Mouse (Mus musculus) left cerebral cortex, adult 9 months (tissue): ENCODE data around the gene Rnaseh2c.

ENCODE experiments used
- DNase-seq, 2 experiments: peaks; one replicate each; pipeline ENCODE4 v3.0.0; 2022; ENCODE audit warnings: low spot score in 2 of 2

Gene Rnaseh2c

GRCm38 (mm10) chr19:5601752-5602541 is at the start of gene Rnaseh2c:
TSS of gene Rnaseh2c (plus strand) at chr19:5601873.
- peak; percentile 53 to 82 for DNase-seq

- DNase-seq, result no peak
Measured at GRCm38 (mm10) chr19:5553802-5554201, 47.9 kb upstream of the Rnaseh2c start.

DNA sequence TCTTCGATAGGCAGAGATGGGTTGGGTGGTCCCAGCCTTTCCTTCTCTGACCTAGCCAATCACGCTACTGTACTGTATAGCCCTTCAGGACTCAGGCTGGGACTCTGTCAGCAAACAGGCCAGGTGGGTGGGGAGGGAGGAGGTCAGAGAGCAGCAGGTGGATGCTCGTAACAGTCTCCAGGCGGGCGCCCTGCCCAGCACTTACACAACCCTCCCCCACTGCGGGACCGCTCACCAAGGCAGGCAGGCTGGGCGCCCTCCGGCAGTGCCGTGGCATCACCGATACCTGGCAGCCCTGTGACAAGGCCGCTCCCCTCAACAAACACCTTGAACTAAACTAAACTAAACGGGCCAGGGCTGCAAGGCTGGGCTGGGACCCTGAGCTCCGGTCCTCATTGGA is 47.5 kb upstream of the Rnaseh2c start:
- DNase-seq, result no peak

DNA sequence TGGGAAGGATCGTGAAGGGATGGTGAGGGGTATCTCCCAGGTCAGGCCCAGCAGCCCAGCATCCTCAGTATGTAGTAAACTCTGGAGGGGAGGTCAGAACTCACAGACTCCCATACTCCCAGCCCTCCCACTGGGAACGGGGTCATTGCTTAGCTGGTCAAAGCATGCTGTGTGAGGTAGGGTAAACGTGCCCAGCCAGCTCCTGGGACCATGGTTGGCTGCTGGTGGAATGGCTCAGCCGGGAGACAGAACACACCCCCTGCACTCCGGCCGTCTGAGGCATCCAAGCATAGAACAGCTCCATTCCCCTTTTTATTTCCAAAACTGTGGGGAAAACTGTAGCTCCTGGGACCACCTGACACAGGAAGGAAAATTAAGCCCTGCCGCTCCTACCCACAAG is 43.5 kb upstream of the Rnaseh2c start:
- DNase-seq, result no peak

DNA sequence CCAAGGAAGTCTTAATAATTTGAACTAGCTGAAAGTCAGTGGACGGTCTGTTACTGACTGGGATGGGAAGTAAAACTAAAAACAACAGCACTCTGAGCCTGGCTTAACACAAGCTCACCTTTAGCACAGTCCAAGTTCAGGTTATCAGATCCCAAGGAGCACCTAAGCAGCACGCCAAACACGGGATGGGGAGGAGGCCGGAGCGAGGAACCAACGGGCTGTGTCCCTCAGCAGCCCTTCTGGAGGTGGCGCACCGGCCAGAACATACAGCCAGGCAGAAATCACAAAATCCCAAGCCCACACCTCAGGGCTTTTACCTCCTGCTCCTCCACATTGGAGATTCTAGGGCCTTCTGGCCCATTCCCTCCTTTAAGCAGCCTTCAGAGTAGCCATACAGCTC is 42.9 kb upstream of the Rnaseh2c start:
- DNase-seq, result no peak

DNA sequence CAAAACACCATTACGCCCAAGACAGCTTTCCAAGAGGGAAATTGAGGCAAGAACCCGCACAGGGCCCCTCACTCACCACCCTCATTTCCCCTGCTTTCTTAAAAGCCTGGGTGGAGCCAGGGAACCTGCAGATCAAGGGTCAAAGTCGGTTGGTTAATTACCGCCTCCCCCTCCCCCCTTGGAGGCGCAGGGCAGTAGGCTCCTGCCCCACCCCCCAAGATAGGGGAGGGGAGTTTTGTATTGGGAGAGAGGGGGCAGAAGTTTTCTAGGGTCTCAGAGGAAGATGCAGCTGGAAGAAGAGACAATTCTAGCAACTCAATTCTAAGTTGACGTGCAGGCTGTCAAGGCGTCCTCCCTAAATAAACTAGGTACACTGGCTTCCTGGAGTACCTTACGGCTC is 42.4 kb upstream of the Rnaseh2c start:
- no peak for DNase-seq

- DNase-seq, result no peak
Measured at GRCm38 (mm10) chr19:5559631-5560456, 41.8 kb upstream of the Rnaseh2c start.

DNA sequence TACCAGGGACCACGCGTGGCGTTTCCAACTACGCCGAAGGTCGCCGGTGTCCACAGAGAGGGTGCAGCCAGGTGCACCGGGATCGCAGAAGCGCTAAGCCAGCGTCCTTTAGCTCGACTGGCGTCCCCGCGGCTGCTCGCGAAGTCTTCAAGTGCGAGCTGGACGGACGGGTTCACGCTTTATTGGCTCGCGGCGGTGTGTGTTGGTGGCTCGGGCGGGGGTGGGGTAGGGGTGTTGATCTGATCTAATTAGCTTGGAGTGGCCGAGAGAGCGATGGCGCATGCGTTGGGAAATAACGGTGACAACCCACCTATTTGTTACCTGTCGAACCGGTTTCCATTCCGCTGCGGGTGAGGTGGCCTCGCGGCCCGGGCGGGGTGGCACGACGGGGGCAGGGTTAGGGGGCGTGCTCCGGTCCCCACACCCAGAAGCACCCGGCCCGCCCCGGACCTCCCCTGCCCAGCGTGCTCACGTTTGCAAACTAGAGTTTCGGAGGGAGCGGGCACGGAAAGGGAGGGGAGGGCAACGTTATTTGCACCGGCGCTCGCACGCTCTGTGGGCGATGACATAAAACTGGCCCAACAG is 41.1 kb upstream of the Rnaseh2c start, which contains the start of gene Ovol1:
TSS of gene Ovol1 (minus strand) at position 190 of the 585 bp plus-strand sequence.
- no peak for DNase-seq

GRCm38 (mm10) chr19:5561252-5561790 is 40.4 kb upstream of the Rnaseh2c start:
- DNase-seq, result no peak

DNA sequence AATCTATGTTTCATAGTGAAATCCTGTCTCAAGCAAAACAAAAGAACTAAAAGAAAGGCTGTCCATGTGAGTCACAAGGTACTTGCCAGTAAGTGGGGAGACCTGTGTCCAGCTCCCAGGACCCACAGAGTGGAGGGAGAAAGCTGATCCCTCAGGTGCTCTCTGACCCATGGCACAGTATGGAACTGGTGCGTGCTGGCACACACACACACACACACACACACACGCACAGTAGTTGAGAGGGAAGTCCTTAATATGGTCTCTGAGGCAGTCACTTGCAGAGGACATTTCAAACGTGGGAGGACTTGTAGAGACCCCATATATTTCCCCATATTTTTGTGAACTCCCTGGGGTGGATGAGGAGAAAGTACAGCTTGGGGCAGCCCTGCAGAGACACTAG is 39.8 kb upstream of the Rnaseh2c start:
- DNase-seq, result no peak

GRCm38 (mm10) chr19:5562776-5563175 is 38.9 kb upstream of the Rnaseh2c start:
- DNase-seq, result no peak

- no peak for DNase-seq
Measured at GRCm38 (mm10) chr19:5566316-5566715, 35.4 kb upstream of the Rnaseh2c start.

GRCm38 (mm10) chr19:5567180-5567533 is 34.5 kb upstream of the Rnaseh2c start:
- no peak for DNase-seq

DNA sequence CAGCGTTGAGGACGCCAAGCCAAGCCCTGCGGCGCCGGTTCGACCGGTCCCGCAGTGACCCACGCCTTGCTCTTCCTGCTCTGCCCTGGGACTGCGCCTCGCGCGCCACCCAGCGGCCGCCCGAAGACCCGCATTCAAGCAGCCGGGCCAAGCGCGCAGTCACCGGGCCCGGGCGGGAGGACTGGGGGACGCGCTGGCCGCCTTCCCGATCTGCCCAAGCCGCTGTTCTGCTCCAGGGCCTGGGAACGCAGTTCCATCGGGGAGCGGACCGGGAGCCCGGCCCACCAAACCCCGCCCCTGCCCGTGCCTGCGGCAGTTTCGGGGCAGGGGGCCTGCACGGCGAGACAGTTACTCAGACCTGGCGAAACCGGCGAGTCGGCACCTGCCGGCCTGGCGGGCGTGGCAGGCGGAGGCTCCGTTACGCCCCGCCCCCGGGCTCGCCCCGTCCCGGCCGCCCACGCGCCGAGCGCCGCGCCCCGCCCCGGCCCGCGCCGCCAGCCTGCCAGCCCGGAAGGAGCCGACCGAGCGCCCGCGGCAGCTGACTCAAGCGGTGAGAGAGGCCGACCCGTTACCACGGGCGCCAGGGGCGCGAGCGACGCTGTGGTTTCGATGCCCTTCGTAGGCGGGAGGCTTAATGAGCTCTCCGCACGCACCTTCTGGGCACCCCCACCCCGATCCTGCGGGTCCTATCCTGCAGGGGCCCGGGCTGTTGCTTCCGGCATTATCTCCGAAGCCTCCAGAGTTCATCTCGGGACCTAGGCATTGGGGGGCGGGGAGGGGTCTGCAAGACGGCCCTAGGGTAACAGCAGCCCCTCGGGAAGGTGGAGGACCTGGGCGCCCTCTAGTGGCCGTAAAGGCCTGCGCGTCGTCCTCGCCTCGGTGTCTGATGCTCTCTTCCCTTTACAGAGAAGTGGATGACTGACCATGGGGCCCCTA is 33.9 kb upstream of the Rnaseh2c start, which contains the start of gene Ap5b1:
TSS of gene Ap5b1 (plus strand) at position 492 of the 936 bp plus-strand sequence.
- peak; percentile 61 to 89 for DNase-seq

DNA sequence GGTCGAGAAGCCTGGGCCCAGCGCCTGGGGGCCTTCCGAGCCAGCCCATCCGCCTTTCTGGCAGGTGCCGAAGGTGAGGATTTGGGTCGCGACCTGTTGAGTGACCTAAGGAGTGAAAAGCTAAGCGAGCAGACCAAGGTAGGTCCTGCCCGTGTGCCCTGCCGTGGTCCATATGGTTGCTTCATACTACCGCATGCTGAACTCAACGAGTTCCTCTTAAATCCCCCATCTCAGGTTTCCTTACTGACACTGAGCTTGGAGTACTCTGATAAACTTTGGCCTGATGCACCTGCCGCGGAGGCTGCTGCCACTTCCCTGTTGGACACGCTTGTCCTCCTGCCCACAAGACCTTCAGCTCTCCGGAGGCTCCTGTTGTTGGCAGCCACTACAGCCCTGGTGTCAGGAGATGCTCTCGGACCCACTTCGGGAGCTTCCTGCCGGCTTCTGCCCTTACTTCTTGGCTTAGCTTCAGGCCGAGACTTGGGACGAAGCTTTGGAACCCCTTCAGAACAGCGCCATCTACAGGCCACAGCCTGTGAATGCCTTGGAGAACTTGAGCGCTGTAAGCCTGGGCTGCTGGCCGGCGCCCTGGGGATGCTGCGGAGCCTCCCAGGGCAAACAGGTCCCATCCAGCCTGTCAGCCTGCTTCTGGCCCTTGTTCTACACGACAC is 33.1 kb upstream of the Rnaseh2c start:
- peak; percentile 33 to 81 for DNase-seq

- no peak for DNase-seq
Measured at GRCm38 (mm10) chr19:5569521-5569920, 32.2 kb upstream of the Rnaseh2c start.

DNA sequence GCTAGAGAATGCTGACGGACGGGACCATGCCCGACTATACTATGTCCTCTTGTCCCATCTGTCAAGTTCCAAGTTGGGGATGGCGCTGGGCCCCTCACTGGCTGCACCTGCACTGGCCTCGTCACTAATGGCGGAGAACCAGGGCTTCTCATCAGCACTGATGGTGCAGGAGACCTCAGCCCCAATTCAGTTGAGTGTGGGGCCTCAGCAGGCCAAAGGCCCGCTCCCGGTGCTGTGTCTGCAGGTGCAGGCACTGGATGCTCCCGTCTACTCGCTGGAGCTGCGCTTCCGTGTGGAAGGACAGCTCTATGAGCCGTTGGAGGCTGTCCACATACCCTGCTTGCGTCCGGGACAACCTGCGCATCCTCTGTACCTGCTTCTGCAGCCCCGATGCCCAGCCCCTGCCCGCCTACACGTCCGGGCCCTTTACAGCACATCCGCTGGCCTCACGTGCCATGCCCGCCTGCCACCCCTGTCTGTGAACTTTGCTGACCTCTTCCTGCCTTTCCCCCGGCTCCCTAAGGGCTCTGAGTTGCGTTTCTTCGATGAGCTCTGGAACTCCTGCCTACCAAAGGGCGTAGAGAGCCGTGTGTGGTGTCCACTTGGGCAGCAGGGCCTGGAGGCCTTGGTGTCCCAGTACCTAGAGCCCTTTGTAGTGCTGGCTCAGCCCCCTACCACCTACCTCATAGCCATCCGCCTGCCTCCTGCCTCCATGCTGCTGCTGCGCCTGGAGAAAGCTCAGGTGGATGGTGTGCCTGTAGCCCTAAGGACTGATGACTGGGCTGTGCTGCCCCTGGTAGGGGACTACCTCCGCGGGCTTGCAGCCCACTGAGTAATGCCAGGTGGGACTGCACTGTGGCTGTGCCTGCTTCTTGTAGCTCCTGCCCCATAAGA is 31.1 kb upstream of the Rnaseh2c start:
- no peak for DNase-seq

- no peak for DNase-seq
Measured at GRCm38 (mm10) chr19:5571831-5572230, 29.8 kb upstream of the Rnaseh2c start.

GRCm38 (mm10) chr19:5572331-5573125 is 29.1 kb upstream of the Rnaseh2c start:
- peak; percentile 64 to 87 for DNase-seq
